Mouse (Mus musculus): ENCODE measurements around the gene Parp16. TPM values are rescaled to one million over a fixed set of nuclear protein-coding genes. Genes with fewer than 3 reads are reported as not detected.

The Parp16 gene
- polyA plus RNA-seq, 1 experiment from 2014 or later: 8.3 TPM

Other genes starting within 250 kb of the Parp16 start
- gene Slc24a1, start 243.7 kb upstream of the Parp16 start, polyA plus RNA-seq (2016; fragmentation: Nextera tagmentation; extraction: Ambion mirVana): 0.02 and 0.04 TPM in 2 replicates
- gene Ints14, start 234.4 kb upstream of the Parp16 start, polyA plus RNA-seq (2016; fragmentation: Nextera tagmentation; extraction: Ambion mirVana): 67.3 and 71.4 TPM in 2 replicates
- 104 and 105 TPM in 2 replicates for gene Hacd3, start 173.7 kb upstream of the Parp16 start, polyA plus RNA-seq (2016; fragmentation: Nextera tagmentation; extraction: Ambion mirVana)
- 37.8 and 37.9 TPM in 2 replicates for gene Dpp8, start 162.9 kb upstream of the Parp16 start, polyA plus RNA-seq (2016; fragmentation: Nextera tagmentation; extraction: Ambion mirVana)
- 9.7 and 11.5 TPM in 2 replicates for gene Igdcc4, start 93.9 kb upstream of the Parp16 start, polyA plus RNA-seq (2016; fragmentation: Nextera tagmentation; extraction: Ambion mirVana)
- 167 and 281 TPM in 2 replicates for gene Igdcc3, start 54.2 kb upstream of the Parp16 start, polyA plus RNA-seq (2016; fragmentation: Nextera tagmentation; extraction: Ambion mirVana)
- gene Cilp, start 69.8 kb downstream of the Parp16 start, polyA plus RNA-seq (2016; fragmentation: Nextera tagmentation; extraction: Ambion mirVana): 0.05 and 0.15 TPM in 2 replicates
- gene Clpx, start 98.9 kb downstream of the Parp16 start, polyA plus RNA-seq (2016; fragmentation: Nextera tagmentation; extraction: Ambion mirVana): 48.3 and 50.9 TPM in 2 replicates
- gene Pdcd7, start 150.8 kb downstream of the Parp16 start, polyA plus RNA-seq (2016; fragmentation: Nextera tagmentation; extraction: Ambion mirVana): 10.3 and 10.6 TPM in 2 replicates
- gene Ubap1l, start 165.7 kb downstream of the Parp16 start, polyA plus RNA-seq (2016; fragmentation: Nextera tagmentation; extraction: Ambion mirVana): 0.38 and 0.66 TPM in 2 replicates
- gene Kbtbd13, start 196.3 kb downstream of the Parp16 start, polyA plus RNA-seq (2016; fragmentation: Nextera tagmentation; extraction: Ambion mirVana): 1.0 and 1.2 TPM in 2 replicates
- 7.6 and 8.3 TPM in 2 replicates for gene Rasl12, start 203.2 kb downstream of the Parp16 start, polyA plus RNA-seq (2016; fragmentation: Nextera tagmentation; extraction: Ambion mirVana)
- not detected in 2 replicates for gene Slc51b, start 227.6 kb downstream of the Parp16 start, polyA plus RNA-seq (2016; fragmentation: Nextera tagmentation; extraction: Ambion mirVana)
- gene Mtfmt, start 240.4 kb downstream of the Parp16 start, polyA plus RNA-seq (2016; fragmentation: Nextera tagmentation; extraction: Ambion mirVana): 20.1 and 22.7 TPM in 2 replicates